Mouse (Mus musculus) liver, adult 2 months (tissue): ENCODE measurements around the gene Pitpnm1.

ENCODE experiments used
- CTCF ChIP-seq: fragments of 200-500 bp; IDR thresholded peaks from 2 replicates; pipeline ENCODE4 v1.5.1; 2011; ENCODE audit warnings: low read depth, low read length, control low read depth
- POLR2A ChIP-seq: fragments of 200-500 bp; IDR thresholded peaks from 2 replicates; pipeline ENCODE4 v1.6.1; 2011; ENCODE audit warnings: low read length, control low read depth; ENCODE audit not compliant: insufficient read depth; ENCODE audit errors: extremely low read depth

DNA sequence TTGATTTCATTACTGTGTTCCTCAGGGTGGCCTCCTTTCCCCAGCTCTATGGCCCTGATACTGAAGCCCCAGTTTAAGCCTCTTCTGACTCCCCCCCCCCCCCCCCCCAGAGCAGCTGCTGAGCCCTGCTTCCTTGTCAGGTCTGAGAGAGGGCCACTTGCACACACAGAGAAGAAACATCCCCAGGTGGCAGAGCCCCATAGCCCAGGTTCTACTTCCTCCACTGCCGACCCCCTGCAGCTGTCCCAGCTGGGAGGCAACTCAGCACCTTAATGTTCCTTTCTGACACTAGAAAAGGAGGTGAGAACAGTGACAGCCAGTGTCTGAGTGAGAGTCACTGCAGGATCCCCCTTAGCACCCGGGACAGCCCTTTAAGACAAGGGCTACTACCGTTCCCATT, 4.0 kb downstream of the Pitpnm1 start:
- TF ChIP-seq CTCF: no peak
- no peak for TF ChIP-seq POLR2A
